Mouse (Mus musculus) midbrain, postnatal 0 days (tissue): Measurements from ENCODE around the gene Cdkn2a. TPM values are rescaled to one million over a fixed set of nuclear protein-coding genes. Genes with fewer than 3 reads are reported as not detected.

Source experiments
- ATAC-seq: fragments of 200-750 bp; cut with Nextera tagmentation; 2 replicates; pipeline ENCODE4 v1.8.0; 2017; ENCODE audit warnings: moderate number of reproducible peaks, mild to moderate bottlenecking, moderate TSS enrichment, moderate library complexity; ENCODE audit not compliant: low FRiP score
- DNase-seq: peaks from one replicate; pipeline ENCODE4 v3.0.0-alpha.2; 2015; ENCODE audit warnings: low spot score
- H3K27ac ChIP-seq: fragments of 300-500 bp; sonication (generic); 2 replicates; pipeline ENCODE4 v1.5.1; 2014; ENCODE audit warnings: low read depth, mild to moderate bottlenecking, low read length, mixed read lengths
- H3K27me3 ChIP-seq: fragments of 300-500 bp; sonication (generic); 2 replicates; pipeline ENCODE4 v1.6.1; 2014; ENCODE audit warnings: low read length, control low read depth, mixed read lengths; ENCODE audit not compliant: insufficient read depth
- H3K36me3 ChIP-seq: fragments of 300-500 bp; sonication (generic); 2 replicates; pipeline ENCODE4 v1.6.1; 2014; ENCODE audit warnings: low read length, control low read depth, mixed read lengths; ENCODE audit not compliant: insufficient read depth
- H3K4me1 ChIP-seq: fragments of 300-500 bp; sonication (generic); 2 replicates; pipeline ENCODE4 v1.6.1; 2014; ENCODE audit warnings: mild to moderate bottlenecking, control low read depth, antibody characterized with exemption, low read length, mixed read lengths; ENCODE audit not compliant: insufficient read depth
- H3K4me2 ChIP-seq: fragments of 300-500 bp; sonication (generic); 2 replicates; pipeline ENCODE4 v1.6.1; 2014; ENCODE audit warnings: low read depth, mild to moderate bottlenecking, low read length, mixed read lengths; ENCODE audit not compliant: poor library complexity, severe bottlenecking
- H3K4me3 ChIP-seq: fragments of 300-500 bp; sonication (generic); 2 replicates; pipeline ENCODE4 v1.5.1; 2014; ENCODE audit warnings: low read depth, mild to moderate bottlenecking, low read length, moderate library complexity
- H3K9ac ChIP-seq: fragments of 300-500 bp; sonication (generic); replicated peaks from 2 replicates; pipeline ENCODE4 v1.6.1; 2014; ENCODE audit warnings: mild to moderate bottlenecking, low read length, moderate library complexity, mixed read lengths; ENCODE audit not compliant: poor library complexity, severe bottlenecking
- H3K9me3 ChIP-seq: fragments of 300-500 bp; sonication (generic); 2 replicates; pipeline ENCODE4 v1.6.1; 2016; ENCODE audit warnings: low read length, control low read depth
- CTCF ChIP-seq: IDR thresholded peaks from 2 replicates; pipeline ENCODE4 v1.5.1; 2016; ENCODE audit warnings: antibody characterized with exemption, mild to moderate bottlenecking
- WGBS: fragments of 180-500 bp; shearing (Covaris S2); extraction: QIAGEN DNeasy Blood & Tissue Kit; methylation state at CpG from one replicate; pipeline ENCODE4 v1.1.7; 2014; 5-methylcytosine and 5-hydroxymethylcytosine counted together
- polyA plus RNA-seq: library from polyadenylated mRNA; unstranded; fragments of >200 nt; fragmentation: Nextera tagmentation; extraction: Ambion mirVana; gene quantifications from 2 replicates; pipeline ENCODE4 v1.2.1, GENCODE M21; 2015
- total RNA-seq: library from RNA; depleted of rRNA; stranded (reverse); fragments of >200 nt; gene quantifications from 2 replicates; pipeline ENCODE4 v1.2.3, GENCODE M21; 2014

Gene Cdkn2a
- total and polyA plus RNA-seq, 2 experiments from 2014 or later = not detected

- WGBS = under 1% methylated on average over 26 of the region's 26 CpGs
- no peak for TF ChIP-seq CTCF
- no peak for ATAC-seq
Measured at GRCm38 (mm10) chr4:89294091-89294485, 365 bp downstream of the Cdkn2a start.

GRCm38 (mm10) chr4:89293516-89293915 lies 937 bp downstream of the Cdkn2a start:
- Histone ChIP-seq H3K27me3 (peaks cover 88% of the 10 kb centered on the region), H3K9ac (no peak overlapping the region), H3K9me3 (no peaks in the 10 kb centered on the region), H3K4me1 (no peaks in the 10 kb centered on the region; the same call in 1 of the 2 replicates), H3K4me2 (no peak overlapping the region), H3K36me3 (no peaks in the 10 kb centered on the region), H3K4me3 (no peak overlapping the region), H3K27ac (no peak overlapping the region)
- DNase-seq = no peak
- WGBS = 8% methylated on average over 7 of the region's 7 CpGs
- TF ChIP-seq CTCF = no peak
- ATAC-seq = no peak

More at GRCm38 (mm10) chr4:89294091-89294485, 365 bp downstream of the Cdkn2a start:
- H3K9ac ChIP-seq = no peak overlapping the region
- H3K4me2 ChIP-seq = peak overlapping the region; percentile 76
- no peaks in the 10 kb centered on the region for H3K36me3 ChIP-seq
- peaks cover 84% of the 10 kb centered on the region for H3K27me3 ChIP-seq
- no peak for DNase-seq
- no peaks in the 10 kb centered on the region for H3K9me3 ChIP-seq
- no peaks in the 10 kb centered on the region; the same call in 1 of the 2 replicates for H3K4me1 ChIP-seq
- H3K4me3 ChIP-seq = peak overlapping the region; percentile 47
- H3K27ac ChIP-seq = no peak overlapping the region

GRCm38 (mm10) chr4:89289028-89289427 lies 5.4 kb downstream of the Cdkn2a start:
- Histone ChIP-seq H3K9ac (no peak overlapping the region), H3K4me1 (no peaks in the 10 kb centered on the region), H3K36me3 (no peaks in the 10 kb centered on the region), H3K27ac (no peak overlapping the region), H3K4me2 (no peak overlapping the region), H3K27me3 (peaks cover 80% of the 10 kb centered on the region), H3K9me3 (no peaks in the 10 kb centered on the region), H3K4me3 (no peak overlapping the region)
- 4% methylated on average over 4 of the region's 4 CpGs for WGBS
- no peak for DNase-seq
- TF ChIP-seq CTCF = no peak
- ATAC-seq = no peak

GRCm38 (mm10) chr4:89286566-89286965 lies 7.9 kb downstream of the Cdkn2a start:
- H3K36me3 ChIP-seq = no peaks in the 10 kb centered on the region
- H3K4me2 ChIP-seq = no peak overlapping the region
- H3K4me3 ChIP-seq = no peak overlapping the region
- H3K4me1 ChIP-seq = no peaks in the 10 kb centered on the region; the same call in 1 of the 2 replicates
- DNase-seq (no peak), ATAC-seq (no peak)
- H3K27ac ChIP-seq = no peak overlapping the region
- H3K27me3 ChIP-seq = peaks cover 80% of the 10 kb centered on the region
- no peak for TF ChIP-seq CTCF
- no peak overlapping the region for H3K9ac ChIP-seq
- 0% methylated on average over 1 of the region's 1 CpGs for WGBS
- no peaks in the 10 kb centered on the region for H3K9me3 ChIP-seq

GRCm38 (mm10) chr4:89285688-89286087 lies 8.8 kb downstream of the Cdkn2a start:
- DNase-seq (no peak), ATAC-seq (no peak)
- Histone ChIP-seq H3K4me3 (no peak overlapping the region), H3K9ac (no peak overlapping the region), H3K4me2 (no peak overlapping the region), H3K27ac (no peak overlapping the region), H3K9me3 (no peaks in the 10 kb centered on the region), H3K4me1 (no peaks in the 10 kb centered on the region; the same call in 1 of the 2 replicates), H3K36me3 (no peaks in the 10 kb centered on the region), H3K27me3 (peaks cover 80% of the 10 kb centered on the region)
- 32% methylated on average over 7 of the region's 7 CpGs for WGBS
- TF ChIP-seq CTCF = no peak

- H3K9me3 ChIP-seq = no peaks in the 10 kb centered on the region
- H3K4me3 ChIP-seq = no peak overlapping the region
- no peak overlapping the region for H3K27ac ChIP-seq
- TF ChIP-seq CTCF = no peak
- H3K9ac ChIP-seq = no peak overlapping the region
- no peaks in the 10 kb centered on the region for H3K36me3 ChIP-seq
- WGBS = 1% methylated on average over 12 of the region's 12 CpGs
- H3K4me2 ChIP-seq = no peak overlapping the region
- H3K4me1 ChIP-seq = no peaks in the 10 kb centered on the region; the same call in 1 of the 2 replicates
- DNase-seq (no peak), ATAC-seq (no peak)
- H3K27me3 ChIP-seq = peaks cover 79% of the 10 kb centered on the region
Measured at GRCm38 (mm10) chr4:89282661-89283060, 11.8 kb downstream of the Cdkn2a start.
